Mouse (Mus musculus) forebrain, embryonic 11.5 days (tissue): ENCODE measurements at regions not wholly inside any gene's neighbourhood (a gene's known extent, or its start where the extent isn't known, plus 50 kb on each side); places are given as distances from the start of the nearest gene placed in this dataset.
A peak's percentile ranks its signal among the peaks of the same experiment; 100 is the strongest.

Experiments used
- ATAC-seq: fragments of 200-750 bp; cut with Nextera tagmentation; replicated peaks from 2 replicates; pipeline ENCODE4 v1.8.0; 2017; ENCODE audit warnings: moderate TSS enrichment; ENCODE audit not compliant: low FRiP score
- DNase-seq: peaks from one replicate; pipeline ENCODE4 v3.0.0-alpha.2; 2017; ENCODE audit warnings: low spot score
- H3K27ac ChIP-seq: fragments of 300-500 bp; sonication (generic); 2 replicates; pipeline ENCODE4 v1.5.1; 2014; ENCODE audit warnings: low read depth, low read length
- H3K27me3 ChIP-seq: fragments of 300-500 bp; sonication (generic); 2 replicates; pipeline ENCODE4 v1.6.1; 2014; ENCODE audit warnings: mild to moderate bottlenecking, low read length, mixed read lengths; ENCODE audit not compliant: control insufficient read depth, insufficient read depth
- H3K36me3 ChIP-seq: fragments of 300-500 bp; sonication (generic); 2 replicates; pipeline ENCODE4 v1.6.1; 2014; ENCODE audit warnings: mild to moderate bottlenecking, low read length, moderate library complexity, mixed read lengths; ENCODE audit not compliant: control insufficient read depth, insufficient read depth
- H3K4me1 ChIP-seq: fragments of 300-500 bp; sonication (generic); replicated peaks from 2 replicates; pipeline ENCODE4 v1.6.1; 2014; ENCODE audit warnings: low read length, mixed read lengths; ENCODE audit not compliant: control insufficient read depth, insufficient read depth
- H3K4me2 ChIP-seq: fragments of 300-500 bp; sonication (generic); 2 replicates; pipeline ENCODE4 v1.6.1; 2014; ENCODE audit warnings: low read depth, mild to moderate bottlenecking, low read length, moderate library complexity, mixed read lengths; ENCODE audit not compliant: severe bottlenecking
- H3K4me3 ChIP-seq: fragments of 300-500 bp; sonication (generic); 2 replicates; pipeline ENCODE4 v1.5.1; 2014; ENCODE audit warnings: low read depth, low read length
- H3K9ac ChIP-seq: fragments of 300-500 bp; sonication (generic); 2 replicates; pipeline ENCODE4 v1.6.1; 2014; ENCODE audit warnings: low read length
- H3K9me3 ChIP-seq: fragments of 300-500 bp; sonication (generic); 2 replicates; pipeline ENCODE4 v1.6.1; 2016; ENCODE audit warnings: low read length, mixed read lengths; ENCODE audit not compliant: control insufficient read depth
- WGBS: fragments of 180-500 bp; shearing (Covaris S2); extraction: QIAGEN DNeasy Blood & Tissue Kit; methylation state at CpG from one replicate; pipeline ENCODE4 v1.1.7; 2014; 5-methylcytosine and 5-hydroxymethylcytosine counted together

DNA sequence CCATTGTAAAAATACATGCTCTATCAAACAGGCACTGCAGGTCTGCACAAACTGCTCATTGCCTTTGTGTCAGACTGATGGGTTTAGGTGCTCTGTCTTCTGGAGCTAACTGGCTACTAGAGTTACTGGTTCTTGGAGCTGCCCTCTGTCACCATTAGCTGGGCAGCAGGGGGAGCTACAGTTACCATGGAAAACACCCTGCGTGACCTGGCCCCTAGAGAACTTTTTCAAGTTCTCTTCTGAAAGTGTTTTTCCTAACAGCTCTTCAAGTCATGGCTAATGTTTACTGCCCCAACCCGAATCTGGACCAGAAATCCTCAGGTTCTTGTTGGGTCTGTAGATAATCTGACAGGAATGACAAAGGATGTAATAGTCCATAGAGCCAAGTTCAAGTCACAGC lies 605.9 kb downstream of the Lmo4 start:
- Histone ChIP-seq H3K9ac (no peak overlapping the region), H3K4me2 (no peak overlapping the region), H3K4me1 (0 out of 2 replicates have a peak, but pooled peaks cover 2% of the 10 kb centered on the region), H3K4me3 (no peak overlapping the region), H3K36me3 (no peaks in the 10 kb centered on the region), H3K27me3 (no peaks in the 10 kb centered on the region), H3K27ac (no peak overlapping the region), H3K9me3 (no peaks in the 10 kb centered on the region)
- DNase-seq (no peak), ATAC-seq (no peak)
- WGBS = 54% methylated on average over 2 of the region's 2 CpGs

DNA sequence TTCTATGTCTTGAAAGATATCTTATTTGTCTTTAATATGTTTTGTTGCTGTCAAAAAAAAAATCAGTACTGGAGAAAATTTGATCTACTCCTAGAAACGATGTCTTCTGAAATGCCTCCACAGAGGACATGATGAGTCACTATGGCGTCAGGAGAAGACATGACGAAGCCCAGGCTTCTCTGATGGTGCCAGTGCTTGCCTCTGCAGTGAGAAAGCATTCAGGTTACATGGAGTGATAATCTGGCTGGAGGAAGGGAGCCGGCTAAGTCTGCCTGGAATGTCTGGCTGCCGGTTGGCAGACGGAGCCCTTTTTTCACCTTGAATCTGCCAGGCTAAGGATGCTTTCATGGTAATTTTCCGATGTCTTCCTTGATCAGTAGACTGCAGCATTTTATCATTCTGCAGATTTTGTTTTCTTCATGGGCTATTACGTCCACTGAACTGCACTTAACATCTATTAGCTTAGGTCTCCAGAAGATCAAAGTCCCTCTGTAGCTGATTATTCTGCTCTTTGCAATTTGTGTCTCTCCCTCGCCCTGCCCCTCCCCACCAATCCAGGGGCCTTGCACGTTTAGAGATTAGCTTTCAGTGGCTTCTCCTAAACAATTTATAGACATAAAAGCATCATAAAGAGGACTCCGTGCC lies 607.9 kb downstream of the Lmo4 start:
- no peak overlapping the region for H3K4me3 ChIP-seq
- H3K4me1 ChIP-seq = 0 out of 2 replicates have a peak, but pooled peaks cover 2% of the 10 kb centered on the region
- no peaks in the 10 kb centered on the region for H3K36me3 ChIP-seq
- H3K27me3 ChIP-seq = no peaks in the 10 kb centered on the region
- ATAC-seq (peak; percentile 57; the same call in 1 of the 2 replicates), DNase-seq (peak; percentile 56)
- no peaks in the 10 kb centered on the region for H3K9me3 ChIP-seq
- no peak overlapping the region for H3K9ac ChIP-seq
- H3K27ac ChIP-seq = no peak overlapping the region
- no peak overlapping the region for H3K4me2 ChIP-seq
- 14% methylated on average over 11 of the region's 11 CpGs for WGBS

DNA sequence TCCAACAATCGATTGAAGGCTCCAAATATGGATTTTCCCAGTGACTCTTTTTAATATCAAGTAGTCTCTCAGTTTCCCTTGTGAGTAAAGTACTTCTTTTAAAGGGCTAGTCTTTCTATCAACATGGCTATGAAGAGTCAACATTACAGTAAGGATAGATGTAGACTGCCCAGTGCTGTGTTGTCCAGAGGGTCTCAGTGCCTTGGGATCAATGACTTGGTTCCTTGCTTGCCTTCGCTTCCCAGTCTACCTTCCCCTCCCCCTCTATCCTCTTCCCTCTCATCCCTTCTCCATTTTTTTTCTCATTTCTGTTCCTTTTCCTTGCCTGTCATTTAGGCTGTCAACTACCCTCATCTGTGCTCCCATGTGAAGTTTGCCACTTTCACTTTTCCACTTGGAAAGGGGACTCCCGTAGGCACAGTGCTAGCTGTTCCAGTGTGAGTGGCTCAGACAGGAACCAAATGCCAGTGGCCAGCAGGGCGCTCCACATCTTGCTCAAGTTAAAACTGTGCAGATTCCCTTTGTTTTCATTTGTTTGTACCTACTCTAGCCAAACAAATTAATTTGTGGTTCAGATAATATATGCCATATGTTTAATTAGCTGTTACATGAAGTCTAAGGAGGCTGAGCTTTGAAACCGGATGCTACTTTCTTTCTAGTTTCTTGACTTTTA lies 608.9 kb downstream of the Lmo4 start:
- DNase-seq (no peak), ATAC-seq (0 out of 2 replicates have a peak, but pooled peaks have one; percentile 45)
- H3K4me3 ChIP-seq = no peak overlapping the region
- no peaks in the 10 kb centered on the region for H3K36me3 ChIP-seq
- no peaks in the 10 kb centered on the region for H3K9me3 ChIP-seq
- H3K4me2 ChIP-seq = no peak overlapping the region
- no peak overlapping the region for H3K9ac ChIP-seq
- H3K27ac ChIP-seq = no peak overlapping the region
- H3K4me1 ChIP-seq = 0 out of 2 replicates have a peak, but pooled peaks cover 2% of the 10 kb centered on the region
- WGBS = 76% methylated on average over 5 of the region's 5 CpGs
- H3K27me3 ChIP-seq = no peaks in the 10 kb centered on the region

DNA sequence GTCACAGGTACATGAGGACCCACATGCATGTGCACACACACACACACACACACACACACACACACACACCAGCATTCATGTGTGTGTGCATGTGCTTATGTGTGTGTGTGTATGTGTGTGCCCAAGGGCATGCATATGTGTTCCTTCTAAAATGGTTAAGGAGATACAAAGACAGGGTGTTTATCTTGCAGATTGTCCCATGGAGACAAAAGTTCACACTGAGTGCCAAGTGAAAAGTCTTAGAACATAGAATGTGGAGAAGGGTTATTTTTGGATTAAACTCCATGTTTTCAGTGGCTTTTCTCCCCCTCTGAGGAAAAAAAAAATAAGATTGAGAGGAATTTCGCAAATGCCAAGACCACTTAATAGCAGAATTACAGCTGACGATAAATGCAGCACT lies 609.9 kb downstream of the Lmo4 start:
- no peak overlapping the region for H3K9ac ChIP-seq
- H3K4me3 ChIP-seq = no peak overlapping the region
- no peaks in the 10 kb centered on the region for H3K27me3 ChIP-seq
- no peaks in the 10 kb centered on the region for H3K36me3 ChIP-seq
- H3K9me3 ChIP-seq = no peaks in the 10 kb centered on the region
- no peak overlapping the region for H3K27ac ChIP-seq
- DNase-seq = no peak
- H3K4me1 ChIP-seq = 0 out of 2 replicates have a peak, but pooled peaks cover 2% of the 10 kb centered on the region
- no peak for ATAC-seq
- no peak overlapping the region for H3K4me2 ChIP-seq
- WGBS = 82% methylated on average over 2 of the region's 2 CpGs

DNA sequence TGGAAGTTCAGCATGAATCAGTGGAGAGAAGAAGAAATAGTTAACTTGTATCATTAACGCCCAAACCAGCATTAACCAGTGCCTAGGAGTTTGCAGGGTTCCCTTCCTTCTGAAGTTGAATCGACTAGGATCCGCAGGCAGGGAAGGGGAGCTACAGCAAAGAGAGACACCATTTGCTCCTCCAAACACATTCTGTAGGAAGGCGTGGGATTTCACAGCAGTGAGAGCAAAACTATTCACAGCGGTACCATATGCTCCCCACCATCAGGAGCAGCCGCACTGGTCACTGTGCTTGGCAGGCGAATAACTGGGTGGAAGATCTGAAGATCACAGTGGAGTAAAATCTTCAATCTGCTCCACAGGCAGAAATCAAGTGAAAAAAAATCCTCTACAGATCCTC lies 610.3 kb downstream of the Lmo4 start:
- Histone ChIP-seq H3K27ac (no peak overlapping the region), H3K4me3 (no peak overlapping the region), H3K9me3 (no peaks in the 10 kb centered on the region), H3K9ac (no peak overlapping the region), H3K4me2 (no peak overlapping the region), H3K36me3 (no peaks in the 10 kb centered on the region), H3K27me3 (no peaks in the 10 kb centered on the region), H3K4me1 (0 out of 2 replicates have a peak, but pooled peaks cover 2% of the 10 kb centered on the region)
- WGBS = 92% methylated on average over 7 of the region's 7 CpGs
- no peak for ATAC-seq
- no peak for DNase-seq

DNA sequence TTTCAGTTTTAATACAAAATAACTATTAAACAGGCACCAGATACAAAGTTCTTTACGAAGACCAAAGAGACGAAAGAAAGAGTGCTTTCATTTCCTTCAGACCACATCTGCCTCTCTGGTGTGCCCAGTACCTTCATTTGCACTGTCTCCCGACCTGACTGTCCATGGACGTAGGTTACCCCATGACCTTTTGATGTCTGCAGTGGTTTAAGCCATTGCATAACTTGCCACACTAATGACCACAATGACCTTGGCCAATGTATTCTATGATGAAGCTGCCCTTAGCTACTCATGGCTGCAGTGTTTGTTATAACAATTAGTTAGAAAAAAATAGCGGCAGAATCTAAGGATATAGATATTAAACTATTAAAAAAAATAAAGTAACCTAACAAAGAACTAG lies 618.4 kb downstream of the Lmo4 start:
- no peaks in the 10 kb centered on the region for H3K9me3 ChIP-seq
- no peaks in the 10 kb centered on the region for H3K36me3 ChIP-seq
- H3K4me2 ChIP-seq = no peak overlapping the region
- DNase-seq (no peak), ATAC-seq (no peak)
- H3K4me3 ChIP-seq = no peak overlapping the region
- no peak overlapping the region for H3K9ac ChIP-seq
- H3K4me1 ChIP-seq = no peaks in the 10 kb centered on the region
- 86% methylated on average over 5 of the region's 5 CpGs for WGBS
- no peak overlapping the region for H3K27ac ChIP-seq
- H3K27me3 ChIP-seq = no peaks in the 10 kb centered on the region

DNA sequence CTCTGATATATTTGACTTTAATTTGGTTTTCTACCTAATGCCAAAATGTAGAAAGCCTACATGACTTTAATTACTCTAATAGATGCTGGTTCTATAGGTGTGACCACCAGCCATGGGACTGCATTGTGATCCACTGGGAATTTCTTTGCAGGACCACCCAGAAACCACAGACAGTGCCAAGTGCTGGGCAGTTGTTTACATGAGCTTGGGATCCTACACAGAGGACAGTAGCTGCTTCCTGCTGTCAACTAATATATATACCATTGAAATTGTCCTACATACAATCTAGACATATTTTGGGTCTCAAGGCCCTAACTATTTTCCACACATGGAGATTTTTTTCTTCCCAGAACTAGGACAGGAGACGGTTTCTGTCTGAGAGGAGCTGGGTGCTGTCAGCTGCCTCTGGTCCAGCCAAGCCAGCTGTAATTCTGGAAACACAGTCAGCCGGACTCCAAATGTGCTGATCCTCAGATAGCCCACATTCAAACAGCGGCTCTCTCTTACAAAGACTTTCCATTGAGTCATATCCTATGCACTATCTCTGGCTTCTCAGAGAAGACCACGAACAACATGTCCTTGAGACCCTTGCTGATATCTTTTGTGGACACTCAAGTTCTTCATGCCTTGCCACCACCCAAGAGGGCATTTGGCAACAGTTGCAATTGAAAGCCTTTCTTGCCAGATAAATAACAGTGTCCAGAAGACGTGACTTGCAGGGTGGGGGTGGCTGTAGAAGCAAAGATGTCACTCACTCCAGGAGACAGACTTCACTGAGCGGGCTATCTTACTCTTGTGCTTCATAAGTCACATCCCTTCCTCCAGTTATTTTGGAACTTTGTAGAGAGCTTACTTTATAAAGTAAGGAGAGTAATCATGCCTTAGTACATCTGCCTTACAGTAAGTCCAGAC lies 620.1 kb downstream of the Lmo4 start:
- Histone ChIP-seq H3K27me3 (no peaks in the 10 kb centered on the region), H3K4me1 (no peaks in the 10 kb centered on the region), H3K4me2 (no peak overlapping the region), H3K9me3 (no peaks in the 10 kb centered on the region), H3K36me3 (no peaks in the 10 kb centered on the region), H3K9ac (no peak overlapping the region), H3K4me3 (no peak overlapping the region), H3K27ac (no peak overlapping the region)
- DNase-seq = no peak
- WGBS = 91% methylated on average over 6 of the region's 6 CpGs
- ATAC-seq = no peak

DNA sequence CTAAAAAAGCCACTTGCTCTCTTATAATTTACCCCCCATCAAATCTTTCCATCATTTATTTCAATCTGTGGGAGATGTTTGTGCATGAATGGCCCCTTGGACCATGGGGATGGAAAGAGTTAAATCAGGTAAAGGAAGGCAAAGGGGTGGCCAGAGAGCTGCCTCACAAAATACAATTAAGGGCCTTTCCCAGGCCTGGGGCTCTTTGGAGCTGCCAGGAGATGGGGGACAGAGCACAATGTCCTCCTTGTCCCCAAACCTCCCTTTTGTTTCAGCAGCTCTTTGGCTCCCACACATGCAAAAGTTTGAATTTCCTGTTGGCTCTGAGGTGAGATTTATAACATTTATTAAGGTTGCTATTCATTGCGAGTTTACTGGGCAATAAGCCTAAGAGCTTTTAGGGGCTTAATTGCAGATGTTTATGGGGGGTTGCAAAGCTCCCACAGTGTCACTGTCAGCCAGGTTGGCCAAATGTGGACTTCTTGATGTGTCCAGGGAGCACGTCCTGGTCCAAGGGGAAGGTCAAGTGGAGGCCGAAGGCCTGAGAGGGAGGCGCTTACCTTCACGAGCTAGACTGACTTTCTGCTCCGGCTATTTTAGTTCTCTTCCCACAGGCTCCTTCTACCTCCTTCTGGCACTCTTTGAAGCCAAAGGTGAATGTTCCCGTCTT lies 628.5 kb downstream of the Lmo4 start:
- DNase-seq = no peak
- Histone ChIP-seq H3K27ac (no peak overlapping the region), H3K36me3 (no peaks in the 10 kb centered on the region), H3K4me1 (no peaks in the 10 kb centered on the region), H3K27me3 (no peaks in the 10 kb centered on the region), H3K9me3 (no peaks in the 10 kb centered on the region), H3K9ac (no peak overlapping the region), H3K4me2 (no peak overlapping the region), H3K4me3 (no peak overlapping the region)
- WGBS = 80% methylated on average over 7 of the region's 7 CpGs
- ATAC-seq = no peak
